In genomic region chr11:58183579-58183978, GRCm38 (mm10) we compare ENCODE assay signal across 14 mouse cellular contexts. TPM values are rescaled to one million over a fixed set of nuclear protein-coding genes. Genes with fewer than 3 reads are reported as not detected.
A peak's percentile ranks its signal among the peaks of the same experiment; 100 is the strongest.
DNase-seq lines count a peak whose midpoint lies in the region; ATAC-seq and TF ChIP-seq lines count a peak whose summit lies in the region.
"Had no signal": no experiment of that assay in that cellular context is flagged by ENCODE, and none has a peak within 500 bp of the region (broad histone marks: within the 10 kb centered on the region; RNA-seq: fewer than 3 reads in every experiment).

No protein-coding gene starts in this region.

- WGBS in spleen, adult 2 months: 0% methylated on average over 3 of the region's 3 CpGs
- 86% methylated on average over 3 of the region's 3 CpGs for WGBS in forebrain, embryonic 15.5 days

- peaks cover 14% of the 10 kb centered on the region for H3K36me3 ChIP-seq in spleen, adult 2 months (ENCODE audit: control insufficient read depth, insufficient read depth, low read length)
- H3K36me3 ChIP-seq in forebrain, embryonic 15.5 days: peaks cover 3% of the 10 kb centered on the region; the same call in 1 of the 2 replicates

- no peaks in the 10 kb centered on the region for H3K27me3 ChIP-seq in spleen, adult 2 months (ENCODE audit: control insufficient read depth, insufficient read depth, low read length)
- no peaks in the 10 kb centered on the region for H3K27me3 ChIP-seq in forebrain, embryonic 15.5 days
- H3K27me3 ChIP-seq: liver, embryonic 13.5 days had no signal

- DNase-seq in heart, adult 18-20 months: peak; percentile 45 to 47
- no peak for DNase-seq in heart, adult 11 months
- peak in 1 of 2 experiments; percentile 35 for DNase-seq in spleen, adult 2 months (ENCODE audit: low read depth in 1 of 2, low spot score in 2 of 2)
- DNase-seq in spleen, adult 12 weeks (ENCODE audit: low spot score): no peak
- no peak for DNase-seq in ovary, postnatal 36 days (ENCODE audit: low spot score)
- DNase-seq: heart, postnatal 4 days; kidney, adult 9 months; liver, embryonic 13.5 days; thymus, postnatal 14 days had no signal

- ATAC-seq in hematopoietic stem cell, adult 5-6 weeks (replicated peaks in 1 of 2; ENCODE audit: insufficient read depth in 1 of 2, low FRiP score in 2 of 2, low TSS enrichment in 1 of 2, low read depth in 1 of 2, poor library complexity in 2 of 2, severe bottlenecking in 2 of 2): peak; percentile 34 to 69; a peak in 3 of 4 replicates
- ATAC-seq in neutrophil, adult 5-6 weeks (ENCODE audit: extremely low read depth, insufficient number of reproducible peaks, low FRiP score, poor library complexity, severe bottlenecking): peak; percentile 51; the same call in 1 of the 2 replicates
- ATAC-seq in forebrain, embryonic 15.5 days (replicated peaks): no peak

- peak overlapping the region; percentile 57; the same call in 1 of the 2 replicates for H3K4me3 ChIP-seq in spleen, adult 2 months (ENCODE audit: extremely low read depth, insufficient read depth, insufficient read length)
- no peak overlapping the region for H3K4me3 ChIP-seq in forebrain, embryonic 15.5 days
- H3K4me3 ChIP-seq: heart, adult 2 months; liver, embryonic 13.5 days had no signal

- peaks cover 13% of the 10 kb centered on the region for H3K4me1 ChIP-seq in spleen, adult 2 months (ENCODE audit: control insufficient read depth, insufficient read depth, insufficient read length)
- no peaks in the 10 kb centered on the region for H3K4me1 ChIP-seq in forebrain, embryonic 15.5 days
- H3K4me1 ChIP-seq: liver, embryonic 13.5 days had no signal

- peak; percentile 3; the same call in 1 of the 2 replicates for TF ChIP-seq POLR2A in spleen, adult 2 months (IDR thresholded peaks at IDR 0.05; ENCODE audit: low read depth, low read length)

- H3K4me2 ChIP-seq in forebrain, embryonic 15.5 days (replicated peaks): no peak overlapping the region
- H3K4me2 ChIP-seq: liver, embryonic 13.5 days; midbrain, embryonic 11.5 days had no signal

- H3K9me3 ChIP-seq in forebrain, embryonic 15.5 days: no peaks in the 10 kb centered on the region
- H3K9me3 ChIP-seq: liver, embryonic 13.5 days had no signal

- TF ChIP-seq CTCF in spleen, adult 2 months (IDR thresholded peaks at IDR 0.05; ENCODE audit: extremely low read depth, insufficient read depth, insufficient read length, insufficient replicate concordance): no peak

- H3K27ac ChIP-seq in spleen, adult 2 months (ENCODE audit: insufficient read depth, low read length): peak overlapping the region; percentile 73
- H3K27ac ChIP-seq in forebrain, embryonic 15.5 days (replicated peaks): no peak overlapping the region
- H3K27ac ChIP-seq: heart, adult 2 months; liver, embryonic 13.5 days had no signal

- H3K9ac ChIP-seq in forebrain, embryonic 15.5 days (replicated peaks): no peak overlapping the region
- H3K9ac ChIP-seq: liver, embryonic 13.5 days had no signal

RNA-seq across cellular contexts. Expression of gene Mrpl22, which starts 12.1 kb away (rescaled TPM):
- 10 to 100 TPM; 51.2 to 53.4 TPM for total RNA-seq in heart, adult 18-20 months (2021)
- polyA plus RNA-seq in spleen, adult 2 months (2012; rRNA removed): 15.5 and 15.9 TPM in 2 replicates
- 57.3 and 68.1 TPM in 2 replicates for total RNA-seq in hematopoietic stem cell, adult 5-6 weeks (2017)
- 14.1 and 25.3 TPM in 2 replicates for total RNA-seq in neutrophil, adult 5-6 weeks (2017)
- 106 and 107 TPM in 2 replicates for polyA plus RNA-seq in forebrain, embryonic 15.5 days (2015; fragmentation: Nextera tagmentation; extraction: Ambion mirVana)

RNA-seq across cellular contexts. Expression of gene Gemin5, which starts 15.2 kb away (rescaled TPM):
- 10 to 100 TPM in 1 of 2 experiments, 1 to 10 TPM in 1; 8.7 to 10.0 TPM for total RNA-seq in heart, adult 18-20 months (2021)
- 6.1 and 6.9 TPM in 2 replicates for polyA plus RNA-seq in spleen, adult 2 months (2012; rRNA removed)
- 28.0 and 30.4 TPM in 2 replicates for total RNA-seq in hematopoietic stem cell, adult 5-6 weeks (2017)
- total RNA-seq in neutrophil, adult 5-6 weeks (2017): 10.5 and 10.9 TPM in 2 replicates
- polyA plus RNA-seq in forebrain, embryonic 15.5 days (2015; fragmentation: Nextera tagmentation; extraction: Ambion mirVana): 12.7 and 15.9 TPM in 2 replicates

RNA-seq across cellular contexts. Expression of gene Igtp, which starts 15.8 kb away (rescaled TPM):
- total RNA-seq in heart, adult 18-20 months (2021): 10 to 100 TPM in 1 of 2 experiments, 1 to 10 TPM in 1; 9.2 to 33.3 TPM
- 25.4 and 27.3 TPM in 2 replicates for polyA plus RNA-seq in spleen, adult 2 months (2012; rRNA removed)
- 29.5 and 30.8 TPM in 2 replicates for total RNA-seq in hematopoietic stem cell, adult 5-6 weeks (2017)
- total RNA-seq in neutrophil, adult 5-6 weeks (2017): 43.5 and 46.2 TPM in 2 replicates
- 1.3 and 1.5 TPM in 2 replicates for polyA plus RNA-seq in forebrain, embryonic 15.5 days (2015; fragmentation: Nextera tagmentation; extraction: Ambion mirVana)

RNA-seq across cellular contexts. Expression of gene Irgm2, which starts 15.8 kb away (rescaled TPM):
- 10 to 100 TPM; 10.0 to 30.3 TPM for total RNA-seq in heart, adult 18-20 months (2021)
- 18.3 and 21.1 TPM in 2 replicates for polyA plus RNA-seq in spleen, adult 2 months (2012; rRNA removed)
- total RNA-seq in hematopoietic stem cell, adult 5-6 weeks (2017): 26.0 and 28.2 TPM in 2 replicates
- 53.7 and 66.7 TPM in 2 replicates for total RNA-seq in neutrophil, adult 5-6 weeks (2017)
- polyA plus RNA-seq in forebrain, embryonic 15.5 days (2015; fragmentation: Nextera tagmentation; extraction: Ambion mirVana): 0.55 and 0.86 TPM in 2 replicates

Comparison
In these comparisons a context has a peak if more than half of its experiments do, and no peak if none do; other contexts are left out.
1. DNase-seq: peak in heart, adult 18-20 months (2 of 2); none in heart, adult 11 months (single experiment), spleen, adult 12 weeks (single experiment) and ovary, postnatal 36 days (single experiment).